Mouse (Mus musculus): ENCODE measurements at regions not wholly inside any gene's neighbourhood (a gene's known extent, or its start where the extent isn't known, plus 50 kb on each side); places are given as distances from the start of the nearest gene placed in this dataset.

DNA sequence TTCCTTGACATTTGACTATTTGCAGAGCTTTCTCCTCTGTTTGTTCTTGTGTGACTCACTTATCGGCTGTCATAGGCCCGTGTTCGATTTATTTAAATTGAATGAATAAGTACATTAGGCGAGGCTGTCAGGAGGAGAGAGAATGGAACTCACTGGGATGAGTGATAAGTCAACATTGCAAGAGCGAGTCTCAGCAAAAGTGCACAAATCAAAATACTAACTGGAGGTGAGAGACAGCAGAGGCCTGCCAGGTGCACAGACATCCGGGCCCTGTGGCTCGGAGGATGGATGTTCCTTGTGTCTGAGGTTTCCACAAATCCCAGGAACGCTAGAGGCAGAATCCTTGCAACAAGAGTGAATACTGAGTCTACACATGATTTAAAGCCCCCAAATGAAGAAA, 410.6 kb downstream of the Gm45692 start:
- 83% methylated on average over 8 of the region's 8 CpGs for WGBS
- no peak for ATAC-seq (ENCODE audit: low FRiP score)

DNA sequence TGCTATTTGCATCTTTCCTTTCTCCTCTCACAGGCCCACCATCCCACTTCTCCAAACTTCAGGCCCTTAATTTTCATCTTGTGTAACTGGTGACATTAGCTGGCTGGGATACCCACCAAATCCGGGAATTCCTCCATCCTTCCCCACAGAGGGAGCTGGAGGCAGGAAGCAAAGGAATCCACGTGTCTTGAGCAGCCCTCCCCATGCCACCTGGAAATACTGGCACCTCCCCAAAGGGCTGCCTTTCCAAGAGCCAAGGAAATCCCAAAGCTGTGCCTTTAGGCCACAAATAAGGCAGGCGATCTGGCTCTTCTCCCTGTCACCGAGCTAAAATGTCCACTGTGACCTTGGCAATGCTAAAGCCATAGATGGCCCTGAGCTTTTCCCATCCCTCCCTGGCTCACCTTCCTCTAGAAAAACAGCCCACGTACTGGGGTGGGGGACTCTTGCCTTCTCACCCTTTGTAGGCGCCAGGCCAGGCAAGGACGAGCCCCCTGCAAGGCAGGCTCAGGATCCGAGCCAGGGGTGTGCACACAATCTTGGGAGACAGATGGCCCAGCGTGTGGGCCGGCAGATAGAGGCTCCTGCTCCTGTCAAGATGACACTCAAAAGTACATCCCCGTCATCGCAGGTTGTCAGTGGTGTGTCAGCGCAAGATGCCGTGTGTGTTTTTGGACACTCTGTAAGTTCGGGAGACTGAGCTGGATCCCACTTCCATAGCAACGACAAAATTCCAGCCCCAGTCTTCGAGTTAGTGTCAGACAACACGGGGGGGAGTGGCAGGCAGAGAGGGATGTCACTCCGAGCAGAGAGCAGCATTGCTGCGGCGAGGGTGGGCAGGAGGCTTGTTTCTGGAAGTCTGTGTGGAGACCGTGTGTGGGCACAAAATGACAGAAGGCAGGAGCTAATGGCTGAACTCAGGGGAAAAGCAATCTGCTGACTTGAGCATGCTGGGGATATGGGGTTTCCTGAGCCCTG, 414.4 kb downstream of the Gm45692 start:
- Histone ChIP-seq H3K4me1 (ENCODE audit: control insufficient read depth, insufficient read depth, low read length) (no peaks in the 10 kb centered on the region), H3K4me3 (ENCODE audit: low read depth, low read length) (no peak overlapping the region), H3K36me3 (ENCODE audit: control insufficient read depth, insufficient read depth, low read length) (no peaks in the 10 kb centered on the region), H3K27ac (ENCODE audit: low read depth, low read length) (no peak overlapping the region), H3K9ac (ENCODE audit: low read length) (no peak overlapping the region), H3K9me3 (ENCODE audit: control insufficient read depth, low read length) (no peaks in the 10 kb centered on the region), H3K27me3 (ENCODE audit: control insufficient read depth, insufficient read depth, low read length) (no peaks in the 10 kb centered on the region), H3K4me2 (no peak overlapping the region)
- ATAC-seq (ENCODE audit: low FRiP score) (no peak), DNase-seq (ENCODE audit: low spot score, missing footprints) (no peak)
- WGBS: 76% methylated on average over 22 of the region's 22 CpGs

More for the DNA sequence above, 410.6 kb downstream of the Gm45692 start:
- Histone ChIP-seq H3K9ac (ENCODE audit: low read length) (no peak overlapping the region), H3K4me1 (ENCODE audit: control insufficient read depth, insufficient read depth, low read length) (peaks cover 14% of the 10 kb centered on the region), H3K27me3 (ENCODE audit: control insufficient read depth, insufficient read depth, low read length) (no peaks in the 10 kb centered on the region), H3K27ac (ENCODE audit: low read depth, low read length) (no peak overlapping the region), H3K4me3 (ENCODE audit: low read depth, low read length) (no peak overlapping the region), H3K9me3 (ENCODE audit: control insufficient read depth, low read length) (no peaks in the 10 kb centered on the region), H3K4me2 (no peak overlapping the region), H3K36me3 (ENCODE audit: control insufficient read depth, insufficient read depth, low read length) (no peaks in the 10 kb centered on the region)
- no peak for DNase-seq (ENCODE audit: low spot score, missing footprints)

- no peaks in the 10 kb centered on the region for H3K4me1 ChIP-seq (ENCODE audit: control insufficient read depth, insufficient read depth, low read length)
- no peak overlapping the region for H3K4me2 ChIP-seq
- no peak overlapping the region for H3K9ac ChIP-seq (ENCODE audit: low read length)
- no peaks in the 10 kb centered on the region for H3K9me3 ChIP-seq (ENCODE audit: control insufficient read depth, low read length)
- no peak for DNase-seq (ENCODE audit: low spot score, missing footprints)
- 71% methylated on average over 3 of the region's 3 CpGs for WGBS
- H3K27ac ChIP-seq (ENCODE audit: low read depth, low read length): no peak overlapping the region
- H3K4me3 ChIP-seq (ENCODE audit: low read depth, low read length): no peak overlapping the region
- no peaks in the 10 kb centered on the region for H3K36me3 ChIP-seq (ENCODE audit: control insufficient read depth, insufficient read depth, low read length)
- ATAC-seq (ENCODE audit: low FRiP score): no peak
- no peaks in the 10 kb centered on the region for H3K27me3 ChIP-seq (ENCODE audit: control insufficient read depth, insufficient read depth, low read length)
These were observed 416.5 kb downstream of the Gm45692 start for GRCm38 (mm10) chr8:26535816-26536215.

- no peaks in the 10 kb centered on the region for H3K9me3 ChIP-seq (ENCODE audit: control insufficient read depth, low read length)
These were observed 423.4 kb upstream of the Zfp703 start for GRCm38 (mm10) chr8:26553691-26554090.

GRCm38 (mm10) chr8:26559196-26559595, 417.9 kb upstream of the Zfp703 start:
- no peak for DNase-seq (ENCODE audit: low spot score, missing footprints)

More at GRCm38 (mm10) chr8:26553691-26554090, 423.4 kb upstream of the Zfp703 start:
- Histone ChIP-seq H3K9ac (ENCODE audit: low read length) (no peak overlapping the region), H3K4me2 (no peak overlapping the region), H3K4me1 (ENCODE audit: control insufficient read depth, insufficient read depth, low read length) (no peaks in the 10 kb centered on the region), H3K4me3 (ENCODE audit: low read depth, low read length) (no peak overlapping the region), H3K27ac (ENCODE audit: low read depth, low read length) (no peak overlapping the region), H3K27me3 (ENCODE audit: control insufficient read depth, insufficient read depth, low read length) (no peaks in the 10 kb centered on the region), H3K36me3 (ENCODE audit: control insufficient read depth, insufficient read depth, low read length) (no peaks in the 10 kb centered on the region)
- ATAC-seq (ENCODE audit: low FRiP score) (no peak), DNase-seq (ENCODE audit: low spot score, missing footprints) (no peak)
- 76% methylated on average over 5 of the region's 5 CpGs for WGBS

DNA sequence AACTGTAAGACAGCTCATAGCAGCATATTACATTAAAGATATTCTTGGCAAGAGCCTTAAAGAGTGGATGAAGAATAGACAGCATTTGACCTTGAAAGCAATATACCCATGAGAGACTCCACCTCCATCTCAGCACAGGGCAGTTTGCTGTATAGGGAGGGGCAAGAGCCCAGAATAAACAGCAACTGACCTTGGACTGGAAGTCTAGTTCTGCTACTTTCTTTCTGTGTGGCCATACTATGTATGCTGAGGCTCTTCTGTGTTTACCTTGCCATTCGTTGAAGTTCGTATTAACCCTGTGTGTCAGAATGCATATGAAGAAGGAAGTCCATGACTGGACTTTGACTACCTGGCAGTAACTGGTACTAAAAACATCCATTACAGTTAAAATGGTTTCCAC, 414.0 kb upstream of the Zfp703 start:
- DNase-seq (ENCODE audit: low spot score, missing footprints) (peak; percentile 26), ATAC-seq (ENCODE audit: low FRiP score) (no peak)
- H3K27ac ChIP-seq (ENCODE audit: low read depth, low read length): no peak overlapping the region
- H3K36me3 ChIP-seq (ENCODE audit: control insufficient read depth, insufficient read depth, low read length): no peaks in the 10 kb centered on the region
- H3K27me3 ChIP-seq (ENCODE audit: control insufficient read depth, insufficient read depth, low read length): no peaks in the 10 kb centered on the region
- H3K4me1 ChIP-seq (ENCODE audit: control insufficient read depth, insufficient read depth, low read length): no peaks in the 10 kb centered on the region
- H3K9ac ChIP-seq (ENCODE audit: low read length): no peak overlapping the region
- WGBS: 96% methylated on average over 2 of the region's 2 CpGs
- no peak overlapping the region for H3K4me2 ChIP-seq
- no peaks in the 10 kb centered on the region for H3K9me3 ChIP-seq (ENCODE audit: control insufficient read depth, low read length)
- no peak overlapping the region for H3K4me3 ChIP-seq (ENCODE audit: low read depth, low read length)

More at GRCm38 (mm10) chr8:26559196-26559595, 417.9 kb upstream of the Zfp703 start:
- H3K9me3 ChIP-seq (ENCODE audit: control insufficient read depth, low read length): no peaks in the 10 kb centered on the region
- H3K27ac ChIP-seq (ENCODE audit: low read depth, low read length): no peak overlapping the region
- WGBS: 75% methylated on average over 5 of the region's 5 CpGs
- no peak for ATAC-seq (ENCODE audit: low FRiP score)
- H3K4me3 ChIP-seq (ENCODE audit: low read depth, low read length): no peak overlapping the region
- H3K36me3 ChIP-seq (ENCODE audit: control insufficient read depth, insufficient read depth, low read length): no peaks in the 10 kb centered on the region
- no peaks in the 10 kb centered on the region for H3K27me3 ChIP-seq (ENCODE audit: control insufficient read depth, insufficient read depth, low read length)
- H3K4me1 ChIP-seq (ENCODE audit: control insufficient read depth, insufficient read depth, low read length): no peaks in the 10 kb centered on the region
- no peak overlapping the region for H3K9ac ChIP-seq (ENCODE audit: low read length)
- no peak overlapping the region for H3K4me2 ChIP-seq

- H3K36me3 ChIP-seq (ENCODE audit: control insufficient read depth, insufficient read depth, low read length): no peaks in the 10 kb centered on the region
- 90% methylated on average over 2 of the region's 2 CpGs for WGBS
- no peak overlapping the region for H3K4me3 ChIP-seq (ENCODE audit: low read depth, low read length)
- ATAC-seq (ENCODE audit: low FRiP score): no peak
- no peak overlapping the region for H3K27ac ChIP-seq (ENCODE audit: low read depth, low read length)
- H3K9ac ChIP-seq (ENCODE audit: low read length): no peak overlapping the region
- no peak overlapping the region for H3K4me2 ChIP-seq
- H3K27me3 ChIP-seq (ENCODE audit: control insufficient read depth, insufficient read depth, low read length): no peaks in the 10 kb centered on the region
- DNase-seq (ENCODE audit: low spot score, missing footprints): peak; percentile 72
- no peaks in the 10 kb centered on the region for H3K9me3 ChIP-seq (ENCODE audit: control insufficient read depth, low read length)
- no peaks in the 10 kb centered on the region for H3K4me1 ChIP-seq (ENCODE audit: control insufficient read depth, insufficient read depth, low read length)
These were observed 412.9 kb upstream of the Zfp703 start for GRCm38 (mm10) chr8:26564254-26564653.

GRCm38 (mm10) chr8:26568423-26569060, 408.6 kb upstream of the Zfp703 start:
- no peak for DNase-seq (ENCODE audit: low spot score, missing footprints)
- 76% methylated on average over 15 of the region's 15 CpGs for WGBS
- Histone ChIP-seq H3K4me1 (ENCODE audit: control insufficient read depth, insufficient read depth, low read length) (no peaks in the 10 kb centered on the region), H3K27me3 (ENCODE audit: control insufficient read depth, insufficient read depth, low read length) (no peaks in the 10 kb centered on the region), H3K9me3 (ENCODE audit: control insufficient read depth, low read length) (no peaks in the 10 kb centered on the region), H3K9ac (ENCODE audit: low read length) (no peak overlapping the region), H3K27ac (ENCODE audit: low read depth, low read length) (no peak overlapping the region), H3K36me3 (ENCODE audit: control insufficient read depth, insufficient read depth, low read length) (no peaks in the 10 kb centered on the region), H3K4me2 (no peak overlapping the region), H3K4me3 (ENCODE audit: low read depth, low read length) (no peak overlapping the region)
- ATAC-seq (ENCODE audit: low FRiP score): no peak

DNA sequence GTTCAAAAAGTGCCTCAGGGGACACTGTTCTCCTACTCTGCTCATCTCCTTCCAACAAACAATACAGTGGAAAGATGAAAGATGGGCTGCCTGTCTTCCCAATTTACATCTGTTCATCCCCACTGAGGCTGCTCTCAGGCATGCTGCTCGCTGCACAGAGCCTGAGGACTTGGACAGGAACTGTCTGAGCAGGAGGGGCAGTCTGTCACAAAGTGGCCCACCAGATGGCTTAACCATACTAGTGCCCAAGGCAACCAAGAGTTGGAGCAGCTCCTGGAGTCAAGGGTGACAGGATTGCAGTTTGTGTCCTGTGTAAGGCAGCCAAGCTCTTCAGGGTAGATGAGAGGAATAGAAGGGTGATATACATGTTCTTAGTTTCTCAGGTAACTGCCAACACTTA, 388.3 kb upstream of the Zfp703 start:
- DNase-seq (ENCODE audit: low spot score, missing footprints) (peak; percentile 6), ATAC-seq (ENCODE audit: low FRiP score) (no peak)
- Histone ChIP-seq H3K9ac (ENCODE audit: low read length) (no peak overlapping the region), H3K27ac (ENCODE audit: low read depth, low read length) (no peak overlapping the region), H3K4me3 (ENCODE audit: low read depth, low read length) (no peak overlapping the region), H3K4me1 (ENCODE audit: control insufficient read depth, insufficient read depth, low read length) (no peaks in the 10 kb centered on the region), H3K36me3 (ENCODE audit: control insufficient read depth, insufficient read depth, low read length) (no peaks in the 10 kb centered on the region), H3K9me3 (ENCODE audit: control insufficient read depth, low read length) (no peaks in the 10 kb centered on the region), H3K4me2 (no peak overlapping the region), H3K27me3 (ENCODE audit: control insufficient read depth, insufficient read depth, low read length) (no peaks in the 10 kb centered on the region)
- WGBS: 76% methylated on average over 1 of the region's 1 CpGs

Data from midbrain, embryonic 11.5 days (tissue).